Mouse (Mus musculus) gastrocnemius, postnatal 25 days (tissue): ENCODE data around the gene Slc1a4. TPM values are rescaled to one million over a fixed set of nuclear protein-coding genes. Genes with fewer than 3 reads are reported as not detected.

ENCODE experiments used
- DNase-seq: peaks from one replicate; pipeline ENCODE4 v3.0.0; 2022
- long read RNA-seq, 2 experiments: library from polyadenylated mRNA; stranded (forward); transcript quantifications; one replicate each; pipeline ENCODE4 v2.0.0; 2021
- total RNA-seq, 2 experiments: library from RNA; stranded (reverse); gene quantifications; 1 replicate in 1 of 2; 2 replicates in 1 of 2; pipeline ENCODE4 v1.2.3; 2021

The Slc1a4 gene
- total RNA-seq: 1 to 10 TPM; 1.2 to 1.3 TPM
- long read RNA-seq, experiment 1, partial matches to known transcripts: 0 of 1 reads
- long read RNA-seq, experiment 1, other reads (novel, unspliced or antisense): 0 of 1 reads
- long read RNA-seq, experiment 2, partial matches to known transcripts: 0 of 2 reads
- long read RNA-seq, experiment 2, other reads (novel, unspliced or antisense): 0 of 2 reads

DNA sequence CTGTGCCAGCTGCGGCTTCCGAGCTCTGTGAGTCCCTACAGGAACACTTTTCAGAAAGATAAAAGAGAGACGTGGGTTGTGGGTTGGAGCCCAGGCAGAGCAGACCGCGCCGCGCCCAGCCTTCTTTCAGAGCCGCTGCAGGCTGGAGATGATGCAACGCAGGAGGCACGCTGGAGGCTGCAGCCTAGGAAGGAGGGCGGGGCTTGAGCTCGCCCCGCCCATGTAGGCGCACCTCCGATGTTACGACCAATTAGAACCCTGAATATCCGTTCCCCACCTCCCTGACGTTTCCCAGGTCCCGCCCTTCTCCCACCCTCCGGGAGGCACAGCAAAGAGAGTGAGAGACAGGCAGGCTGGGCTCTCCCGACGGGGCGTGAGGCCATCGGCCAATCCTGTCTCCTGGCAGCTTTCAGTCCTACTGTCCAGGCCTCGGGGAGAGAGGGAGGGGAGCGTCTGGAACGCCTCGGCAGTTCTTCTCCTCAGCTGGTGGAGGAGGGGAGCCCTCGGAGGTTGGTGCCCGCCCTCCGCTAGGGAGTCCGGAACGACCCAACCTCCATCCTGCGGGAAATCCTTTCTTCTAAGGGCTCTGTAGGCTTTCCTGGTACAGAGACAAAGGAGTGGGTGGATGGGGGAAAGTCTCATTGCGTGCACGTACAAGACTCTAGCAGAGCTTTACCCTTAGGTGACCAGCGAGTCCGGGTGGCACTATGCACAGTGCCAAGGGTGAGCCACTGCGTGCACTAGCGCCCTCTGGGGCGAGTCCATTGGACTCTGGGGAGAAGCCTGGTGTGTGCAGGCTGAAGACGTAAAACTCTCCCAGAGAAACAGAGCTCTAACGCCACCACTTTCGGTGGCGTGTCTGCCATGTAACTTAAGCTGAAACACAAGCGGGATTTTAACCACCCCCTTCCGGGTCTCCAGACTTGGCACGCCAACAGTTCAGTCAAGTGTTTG lies at the start of gene Slc1a4:
Gene Slc1a4, minus strand, starts transcription at position 153 of the 954 bp plus-strand sequence.
- peak; percentile 95 for DNase-seq

- DNase-seq: no peak
These were observed 47.6 kb upstream of the Slc1a4 start for GRCm38 (mm10) chr11:20380106-20380505.

DNA sequence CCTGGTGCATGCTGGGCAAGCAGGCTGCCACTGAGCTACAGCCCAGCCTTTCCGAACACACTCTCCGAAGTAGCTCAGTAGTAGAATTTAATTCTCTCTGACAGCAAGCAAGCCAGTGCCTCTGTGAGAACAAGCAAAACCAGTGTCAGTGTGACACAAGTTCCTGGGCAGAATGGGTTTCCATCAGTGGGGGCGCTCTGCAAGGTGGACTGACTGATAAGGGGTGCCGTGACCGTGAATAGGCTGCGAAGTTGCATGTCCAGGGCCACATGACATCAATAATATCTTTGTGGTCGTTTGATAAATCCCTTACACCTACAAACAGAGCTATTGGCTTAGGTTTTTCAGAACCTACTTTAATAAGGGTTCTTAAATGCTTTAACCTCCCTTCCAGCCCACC lies 44.1 kb upstream of the Slc1a4 start:
- no peak for DNase-seq

GRCm38 (mm10) chr11:20372616-20373211 lies 40.2 kb upstream of the Slc1a4 start:
- DNase-seq: no peak

- DNase-seq: no peak
These were observed 38.0 kb upstream of the Slc1a4 start for GRCm38 (mm10) chr11:20370486-20370885.

DNA sequence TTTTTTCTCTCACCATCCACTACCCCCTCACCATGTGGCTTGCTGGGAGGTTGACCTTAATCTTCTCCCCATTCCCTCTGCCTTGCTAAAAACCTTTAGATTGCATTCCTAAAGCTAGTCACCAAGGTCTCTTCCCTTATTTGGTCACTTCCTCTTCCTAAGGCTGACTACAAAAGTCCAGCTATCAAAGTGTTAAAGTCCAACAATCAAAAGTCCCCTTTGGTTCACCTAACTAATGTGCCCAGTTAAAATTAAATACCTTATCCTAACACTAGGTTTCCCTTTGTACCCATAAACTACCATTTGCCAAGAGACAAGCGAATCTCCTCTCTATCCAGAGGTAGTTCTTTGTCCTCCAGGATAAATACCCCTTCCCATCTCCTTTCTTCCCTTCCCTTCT lies 33.9 kb upstream of the Slc1a4 start:
- DNase-seq: no peak

DNA sequence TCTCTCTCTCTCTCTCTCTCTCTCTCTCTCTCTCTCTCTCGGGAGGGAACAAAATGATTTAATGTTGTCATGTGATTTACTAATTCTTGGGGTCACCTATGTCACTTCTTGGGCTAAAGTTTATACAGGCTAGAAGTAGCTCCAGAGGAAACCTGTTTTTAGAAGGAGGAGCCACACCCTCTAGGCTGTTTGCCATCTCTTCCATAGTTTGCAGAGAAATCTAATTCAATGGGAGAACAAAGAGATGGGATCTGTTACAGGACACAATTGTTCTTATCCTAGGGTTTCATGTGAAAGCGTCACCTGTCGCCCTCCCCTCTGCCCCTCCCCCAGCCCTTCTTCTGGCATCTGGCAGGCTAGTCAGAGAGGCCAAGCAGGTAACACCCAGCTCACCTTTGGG lies 28.8 kb upstream of the Slc1a4 start:
- no peak for DNase-seq

- no peak for DNase-seq
These were observed 25.4 kb upstream of the Slc1a4 start for GRCm38 (mm10) chr11:20357684-20358447.

DNA sequence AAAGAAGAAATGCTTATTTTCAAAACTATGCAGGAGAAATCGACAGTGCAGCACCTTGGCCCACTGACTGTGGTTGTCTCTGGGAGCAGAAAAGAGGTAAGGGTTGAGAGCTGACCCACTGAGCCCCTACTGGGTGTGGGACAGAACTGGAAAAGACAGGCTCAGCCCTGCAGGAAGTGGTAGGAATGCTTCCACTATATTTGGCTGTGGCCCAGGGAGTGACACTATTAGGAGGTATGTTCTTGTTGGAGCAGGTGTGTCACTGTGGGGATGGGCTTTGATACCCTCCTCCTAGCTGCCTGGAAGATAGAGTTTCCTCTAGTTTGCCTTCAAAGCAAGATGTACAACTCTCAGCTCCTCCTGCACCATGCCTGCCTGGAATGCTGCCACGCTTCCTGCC lies 16.0 kb upstream of the Slc1a4 start:
- DNase-seq: no peak

GRCm38 (mm10) chr11:20347548-20347947 lies 15.0 kb upstream of the Slc1a4 start:
- DNase-seq: peak; percentile 25

DNA sequence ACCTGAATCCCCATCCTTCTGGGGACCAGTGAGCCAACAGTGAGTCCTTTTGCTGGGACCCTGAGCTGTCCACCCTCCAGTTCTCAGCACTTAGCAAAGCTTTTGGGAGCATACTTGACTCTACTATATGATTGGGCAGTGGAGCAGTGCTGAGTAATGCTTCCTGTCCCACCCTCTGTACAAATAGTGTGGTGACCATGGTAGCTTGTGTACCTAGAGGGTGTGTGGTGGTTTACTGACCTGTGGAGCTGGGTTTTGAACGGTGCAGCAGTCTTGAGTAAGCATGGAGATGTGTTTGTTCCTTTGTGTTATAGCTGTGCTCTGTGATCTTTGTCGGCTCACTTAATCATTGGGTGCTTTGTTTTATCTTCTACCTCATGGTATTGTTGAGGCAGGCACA lies 13.9 kb upstream of the Slc1a4 start:
- DNase-seq: no peak

GRCm38 (mm10) chr11:20343952-20344351 lies 11.4 kb upstream of the Slc1a4 start:
- DNase-seq: no peak

- no peak for DNase-seq
These were observed 9.1 kb upstream of the Slc1a4 start for GRCm38 (mm10) chr11:20341598-20341997.

- no peak for DNase-seq
These were observed 6.2 kb upstream of the Slc1a4 start for GRCm38 (mm10) chr11:20338703-20339102.

DNA sequence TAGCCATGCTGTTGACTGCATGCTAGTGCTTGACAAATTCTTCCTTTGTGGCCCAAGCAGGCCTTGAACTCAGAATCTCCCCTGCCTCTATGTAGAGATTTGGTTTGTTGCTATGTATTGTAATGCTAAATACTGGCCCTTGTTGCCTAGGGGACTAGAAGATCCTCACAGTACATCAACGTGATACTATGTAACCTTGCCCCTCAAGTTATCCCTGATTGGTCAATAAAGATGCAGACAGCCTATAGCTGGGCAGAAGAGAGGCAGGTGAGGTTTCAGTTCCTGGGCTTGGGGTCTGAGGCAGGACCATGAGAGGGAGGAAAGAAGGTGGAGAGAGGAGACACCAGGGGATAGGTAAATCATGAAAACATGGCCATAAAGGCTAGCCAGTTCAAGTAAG lies 1.8 kb upstream of the Slc1a4 start:
- no peak for DNase-seq

GRCm38 (mm10) chr11:20331690-20332537 lies 599 bp downstream of the Slc1a4 start:
- peak; percentile 27 for DNase-seq

- DNase-seq: no peak
These were observed 1.4 kb downstream of the Slc1a4 start for GRCm38 (mm10) chr11:20331027-20331689.

GRCm38 (mm10) chr11:20329711-20330110 lies 2.8 kb downstream of the Slc1a4 start:
- DNase-seq: no peak

GRCm38 (mm10) chr11:20328771-20329170 lies 3.7 kb downstream of the Slc1a4 start:
- no peak for DNase-seq

GRCm38 (mm10) chr11:20326328-20326995 lies 6.1 kb downstream of the Slc1a4 start:
- no peak for DNase-seq
